22 mouse cellular contexts compared by ENCODE assay signal in the genomic region with DNA sequence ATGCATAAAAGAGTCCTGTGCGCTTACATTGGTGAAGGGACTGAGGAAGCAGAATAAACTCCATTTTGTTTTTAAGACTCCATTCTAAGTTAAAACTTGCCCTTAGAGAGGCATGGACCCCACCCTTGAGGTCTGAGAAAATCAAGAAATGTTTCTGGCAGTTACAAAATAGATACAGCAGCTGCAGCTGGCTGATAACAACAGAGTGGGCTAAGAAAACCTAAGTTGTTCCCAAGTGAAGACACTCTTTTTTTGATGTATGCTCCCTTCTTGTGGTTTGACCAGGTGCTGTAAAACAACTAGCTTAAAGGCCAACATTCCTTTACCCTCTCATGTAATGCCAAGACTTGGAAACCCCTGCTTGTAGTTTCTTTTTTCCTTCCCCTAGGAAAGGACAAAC. TPM values are rescaled to one million over a fixed set of nuclear protein-coding genes. Genes with fewer than 3 reads are reported as not detected.
DNase-seq lines count a peak whose midpoint lies in the region; ATAC-seq and TF ChIP-seq lines count a peak whose summit lies in the region.
"Had no signal": no experiment of that assay in that cellular context is flagged by ENCODE, and none has a peak within 500 bp of the region (broad histone marks: within the 10 kb centered on the region; RNA-seq: fewer than 3 reads in every experiment).

No protein-coding gene starts in this region.

- ATAC-seq in liver, postnatal 0 days = peak; percentile 96
- ATAC-seq in forebrain, postnatal 0 days = no peak
- no peak for ATAC-seq in midbrain, embryonic 11.5 days (ENCODE audit: low FRiP score)
- ATAC-seq: forebrain, embryonic 13.5 days; midbrain, embryonic 15.5 days had no signal

- H3K4me2 ChIP-seq in liver, postnatal 0 days (ENCODE audit: low read depth, low read length) = peak overlapping the region; percentile 42
- H3K4me2 ChIP-seq in forebrain, postnatal 0 days (ENCODE audit: low read depth) = no peak overlapping the region
- H3K4me2 ChIP-seq in midbrain, embryonic 11.5 days = no peak overlapping the region
- H3K4me2 ChIP-seq: embryonic facial prominence, embryonic 12.5 days; forebrain, embryonic 13.5 days; hindbrain, embryonic 15.5 days; midbrain, embryonic 15.5 days had no signal

- peaks cover 36% of the 10 kb centered on the region for H3K4me1 ChIP-seq in erythroblast, embryonic 14.5 days (ENCODE audit: control insufficient read depth)
- peaks cover 7% of the 10 kb centered on the region for H3K4me1 ChIP-seq in liver, postnatal 0 days (ENCODE audit: insufficient read depth)
- H3K4me1 ChIP-seq in forebrain, postnatal 0 days (ENCODE audit: insufficient read depth) = no peaks in the 10 kb centered on the region
- no peaks in the 10 kb centered on the region for H3K4me1 ChIP-seq in midbrain, embryonic 11.5 days (ENCODE audit: control insufficient read depth, insufficient read depth, low read length)
- H3K4me1 ChIP-seq: embryonic facial prominence, embryonic 12.5 days; forebrain, embryonic 13.5 days; hindbrain, embryonic 15.5 days; midbrain, embryonic 15.5 days had no signal

- no peak for TF ChIP-seq CTCF in liver, postnatal 0 days (IDR thresholded peaks at IDR 0.05; ENCODE audit: low read depth)
- TF ChIP-seq CTCF in forebrain, postnatal 0 days (IDR thresholded peaks at IDR 0.05; ENCODE audit: low read depth) = no peak

- peak overlapping the region; percentile 36 for H3K4me3 ChIP-seq in erythroblast, embryonic 14.5 days (replicated peaks)
- 0 out of 2 replicates have a peak overlapping the region, but pooled peaks have one; percentile 6 for H3K4me3 ChIP-seq in liver, postnatal 0 days (ENCODE audit: low read depth, low read length)
- no peak overlapping the region for H3K4me3 ChIP-seq in forebrain, postnatal 0 days (ENCODE audit: low read depth, low read length)
- no peak overlapping the region for H3K4me3 ChIP-seq in midbrain, embryonic 11.5 days (ENCODE audit: low read depth, low read length)
- H3K4me3 ChIP-seq: embryonic facial prominence, embryonic 12.5 days; forebrain, embryonic 13.5 days; hindbrain, embryonic 15.5 days; midbrain, embryonic 15.5 days had no signal

- H3K27me3 ChIP-seq in erythroblast, embryonic 14.5 days (ENCODE audit: control insufficient read depth) = no peaks in the 10 kb centered on the region
- H3K27me3 ChIP-seq in liver, postnatal 0 days (ENCODE audit: insufficient read depth, low read length) = no peaks in the 10 kb centered on the region
- H3K27me3 ChIP-seq in forebrain, postnatal 0 days (ENCODE audit: insufficient read depth, low read length) = no peaks in the 10 kb centered on the region
- H3K27me3 ChIP-seq in midbrain, embryonic 11.5 days (ENCODE audit: control insufficient read depth, insufficient read depth, low read length) = no peaks in the 10 kb centered on the region
- H3K27me3 ChIP-seq: embryonic facial prominence, embryonic 12.5 days; forebrain, embryonic 13.5 days; hindbrain, embryonic 15.5 days; midbrain, embryonic 15.5 days had no signal

- H3K27ac ChIP-seq in liver, postnatal 0 days (ENCODE audit: low read depth) = peak overlapping the region; percentile 84
- no peak overlapping the region for H3K27ac ChIP-seq in forebrain, postnatal 0 days (ENCODE audit: low read depth, low read length)
- no peak overlapping the region for H3K27ac ChIP-seq in midbrain, embryonic 11.5 days (ENCODE audit: low read depth, low read length)
- H3K27ac ChIP-seq: embryonic facial prominence, embryonic 12.5 days; forebrain, embryonic 13.5 days; hindbrain, embryonic 15.5 days; midbrain, embryonic 15.5 days had no signal

- 63% methylated on average over 1 of the region's 1 CpGs for WGBS in liver, postnatal 0 days (ENCODE audit: insufficient replicate concordance)
- 94% methylated on average over 1 of the region's 1 CpGs for WGBS in forebrain, postnatal 0 days
- 88% methylated on average over 1 of the region's 1 CpGs for WGBS in midbrain, embryonic 11.5 days

- no peaks in the 10 kb centered on the region for H3K9me3 ChIP-seq in erythroblast, embryonic 14.5 days (ENCODE audit: control insufficient read depth, low read length)
- H3K9me3 ChIP-seq in liver, postnatal 0 days (ENCODE audit: low read length) = no peaks in the 10 kb centered on the region
- H3K9me3 ChIP-seq in forebrain, postnatal 0 days (ENCODE audit: low read length) = no peaks in the 10 kb centered on the region
- no peaks in the 10 kb centered on the region for H3K9me3 ChIP-seq in midbrain, embryonic 11.5 days (ENCODE audit: control insufficient read depth, low read length)
- H3K9me3 ChIP-seq: embryonic facial prominence, embryonic 12.5 days; forebrain, embryonic 13.5 days; hindbrain, embryonic 15.5 days; midbrain, embryonic 15.5 days had no signal

- peak; percentile 93 for TF ChIP-seq EP300 in liver, postnatal 0 days (IDR thresholded peaks at IDR 0.05; ENCODE audit: low read depth)

- H3K36me3 ChIP-seq in erythroblast, embryonic 14.5 days (ENCODE audit: control insufficient read depth) = peaks cover 37% of the 10 kb centered on the region
- H3K36me3 ChIP-seq in liver, postnatal 0 days (replicated peaks; ENCODE audit: insufficient read depth, low read length) = no peaks in the 10 kb centered on the region
- H3K36me3 ChIP-seq in forebrain, postnatal 0 days (ENCODE audit: insufficient read depth) = no peaks in the 10 kb centered on the region
- no peaks in the 10 kb centered on the region for H3K36me3 ChIP-seq in midbrain, embryonic 11.5 days (ENCODE audit: control insufficient read depth, insufficient read depth, low read length)
- H3K36me3 ChIP-seq: embryonic facial prominence, embryonic 12.5 days; hindbrain, embryonic 15.5 days; midbrain, embryonic 15.5 days had no signal

- DNase-seq in spleen, postnatal 36 days (ENCODE audit: low spot score in 2 of 2) = peak; percentile 21 to 53
- DNase-seq in spleen, postnatal 14 days (ENCODE audit: low spot score in 2 of 2) = no peak
- peak; percentile 39 for DNase-seq in liver, postnatal 0 days
- DNase-seq in forebrain, postnatal 0 days = no peak
- no peak for DNase-seq in midbrain, embryonic 11.5 days (ENCODE audit: low spot score, missing footprints)
- DNase-seq in retina, postnatal 1 day = no peak
- DNase-seq in cerebellum, adult 18-20 months = no peak
- DNase-seq: cerebellum, postnatal 14 days; heart, adult 18-20 months; kidney, adult 11 months; kidney, postnatal 25 days; left cerebral cortex, postnatal 4 days; lung, adult 2 months; lung, postnatal 4 days; right cerebral cortex, postnatal 14 days had no signal

- H3K9ac ChIP-seq in liver, postnatal 0 days (replicated peaks) = 0 out of 2 replicates have a peak overlapping the region, but pooled peaks have one; percentile 41
- H3K9ac ChIP-seq in forebrain, postnatal 0 days = no peak overlapping the region
- no peak overlapping the region for H3K9ac ChIP-seq in midbrain, embryonic 11.5 days (ENCODE audit: low read length)
- H3K9ac ChIP-seq: embryonic facial prominence, embryonic 12.5 days; forebrain, embryonic 13.5 days; hindbrain, embryonic 15.5 days; midbrain, embryonic 15.5 days had no signal

RNA-seq across cellular contexts. Expression of gene Slfn14, which starts 23.9 kb away (rescaled TPM):
- 1.0 and 1.1 TPM in 2 replicates for polyA plus RNA-seq in erythroblast, embryonic 14.5 days (2012)
- polyA plus RNA-seq in liver, postnatal 0 days (2015; fragmentation: Nextera tagmentation; extraction: Ambion mirVana) = 14.3 and 14.8 TPM in 2 replicates
- not detected in 2 replicates for total RNA-seq in forebrain, postnatal 0 days (2014; rRNA removed)
- not detected in 2 replicates for polyA plus RNA-seq in forebrain, postnatal 0 days (2015; fragmentation: Nextera tagmentation; extraction: Ambion mirVana)
- 0.79 and 0.88 TPM in 2 replicates for polyA plus RNA-seq in midbrain, embryonic 11.5 days (2014; fragmentation: Nextera tagmentation; extraction: Ambion mirVana)
- total RNA-seq: adrenal gland, adult 18-20 months; gastrocnemius, adult 18-20 months; heart, adult 18-20 months; left cerebral cortex, postnatal 4 days had no signal
- polyA plus RNA-seq: midbrain, embryonic 15.5 days had no signal

RNA-seq across cellular contexts. Expression of gene Ap2b1, which starts 36.2 kb away (rescaled TPM):
- polyA plus RNA-seq in erythroblast, embryonic 14.5 days (2012) = 1.3 and 1.5 TPM in 2 replicates
- polyA plus RNA-seq in liver, postnatal 0 days (2015; fragmentation: Nextera tagmentation; extraction: Ambion mirVana) = 7.6 and 8.3 TPM in 2 replicates
- total RNA-seq in forebrain, postnatal 0 days (2014; rRNA removed) = 200 and 230 TPM in 2 replicates
- polyA plus RNA-seq in forebrain, postnatal 0 days (2015; fragmentation: Nextera tagmentation; extraction: Ambion mirVana) = 76.4 and 110 TPM in 2 replicates
- 121 and 130 TPM in 2 replicates for polyA plus RNA-seq in midbrain, embryonic 11.5 days (2014; fragmentation: Nextera tagmentation; extraction: Ambion mirVana)

RNA-seq across cellular contexts. Expression of gene Pex12, which starts 39.7 kb away (rescaled TPM):
- 0.02 and 0.07 TPM in 2 replicates for polyA plus RNA-seq in erythroblast, embryonic 14.5 days (2012)
- polyA plus RNA-seq in liver, postnatal 0 days (2015; fragmentation: Nextera tagmentation; extraction: Ambion mirVana) = 6.8 and 7.1 TPM in 2 replicates
- total RNA-seq in forebrain, postnatal 0 days (2014; rRNA removed) = 8.8 and 12.8 TPM in 2 replicates
- polyA plus RNA-seq in forebrain, postnatal 0 days (2015; fragmentation: Nextera tagmentation; extraction: Ambion mirVana) = 14.6 and 16.2 TPM in 2 replicates
- polyA plus RNA-seq in midbrain, embryonic 11.5 days (2014; fragmentation: Nextera tagmentation; extraction: Ambion mirVana) = 20.1 and 20.8 TPM in 2 replicates

Comparison
In these comparisons a context has a peak if more than half of its experiments do, and no peak if none do; other contexts are left out.
1. DNase-seq: peak in spleen, postnatal 36 days (2 of 2) and liver, postnatal 0 days (single experiment); none in spleen, postnatal 14 days (0 of 2), forebrain, postnatal 0 days (single experiment), midbrain, embryonic 11.5 days (single experiment), retina, postnatal 1 day (single experiment) and cerebellum, adult 18-20 months (0 of 2).
2. H3K4me3 ChIP-seq: peak in erythroblast, embryonic 14.5 days (single experiment) and liver, postnatal 0 days (single experiment); none in forebrain, postnatal 0 days (single experiment) and midbrain, embryonic 11.5 days (single experiment).